Mouse (Mus musculus) olfactory bulb, adult 2 months (tissue): ENCODE measurements at regions not wholly inside any gene's neighbourhood (a gene's known extent, or its start where the extent isn't known, plus 50 kb on each side); places are given as distances from the start of the nearest gene placed in this dataset.

Source experiments
- CTCF ChIP-seq: fragments of 200-500 bp; IDR thresholded peaks from 2 replicates; pipeline ENCODE4 v1.5.1; 2012; ENCODE audit warnings: low read depth, mild to moderate bottlenecking, low read length, moderate library complexity; ENCODE audit not compliant: insufficient read depth
- POLR2A ChIP-seq: fragments of 200-500 bp; IDR thresholded peaks from 2 replicates; pipeline ENCODE4 v1.6.1; 2012; ENCODE audit warnings: mild to moderate bottlenecking, low read depth, low read length, moderate library complexity; ENCODE audit not compliant: insufficient read depth

GRCm38 (mm10) chr9:88049270-88049669 is 277.7 kb upstream of the Nt5e start:
- TF ChIP-seq POLR2A (no peak), CTCF (no peak)
